Mouse (Mus musculus): Measurements from ENCODE around the gene Hoxd4.

Gene Hoxd4

GRCm38 (mm10) chr2:74694066-74694465 lies 17.7 kb upstream of the Hoxd4 start:
- DNase-seq: no peak

GRCm38 (mm10) chr2:74695383-74695782 lies 16.3 kb upstream of the Hoxd4 start:
- DNase-seq: no peak

- no peak for DNase-seq
Measured at GRCm38 (mm10) chr2:74695813-74696430, 15.8 kb upstream of the Hoxd4 start.

GRCm38 (mm10) chr2:74696442-74697335 lies 15.0 kb upstream of the Hoxd4 start:
- DNase-seq: no peak

- DNase-seq: no peak
Measured at GRCm38 (mm10) chr2:74697567-74698121, 14.1 kb upstream of the Hoxd4 start, which contains the start of gene Hoxd9. Gene Hoxd9 (plus strand): TSS chr2:74697727.

GRCm38 (mm10) chr2:74698201-74699052 lies 13.3 kb upstream of the Hoxd4 start:
- no peak for DNase-seq

- DNase-seq: no peak
Measured at GRCm38 (mm10) chr2:74699053-74699430, 12.7 kb upstream of the Hoxd4 start.

- DNase-seq: no peak
Measured at GRCm38 (mm10) chr2:74699664-74700545, 11.8 kb upstream of the Hoxd4 start.

- DNase-seq: no peak
Measured at GRCm38 (mm10) chr2:74700546-74701112, 11.1 kb upstream of the Hoxd4 start.

GRCm38 (mm10) chr2:74701949-74702819 lies 9.5 kb upstream of the Hoxd4 start:
- no peak for DNase-seq

GRCm38 (mm10) chr2:74702820-74703219 lies 8.9 kb upstream of the Hoxd4 start:
- no peak for DNase-seq

- no peak for DNase-seq
Measured at GRCm38 (mm10) chr2:74703317-74703716, 8.4 kb upstream of the Hoxd4 start.

GRCm38 (mm10) chr2:74703720-74704392 lies 7.9 kb upstream of the Hoxd4 start:
- DNase-seq: no peak

GRCm38 (mm10) chr2:74704393-74704998 lies 7.2 kb upstream of the Hoxd4 start, which contains the start of gene Hoxd8:
Gene Hoxd8 (plus strand): TSS chr2:74704615.
- DNase-seq: no peak

GRCm38 (mm10) chr2:74704999-74705466 lies 6.7 kb upstream of the Hoxd4 start:
- no peak for DNase-seq

- DNase-seq: no peak
Measured at GRCm38 (mm10) chr2:74705467-74706089, 6.2 kb upstream of the Hoxd4 start.

GRCm38 (mm10) chr2:74706393-74706960 lies 5.3 kb upstream of the Hoxd4 start:
- DNase-seq: no peak

GRCm38 (mm10) chr2:74707599-74707998 lies 4.1 kb upstream of the Hoxd4 start:
- DNase-seq: no peak
